ENCODE assay signal across 15 mouse cellular contexts in genomic region chr16:15113989-15114556, GRCm38 (mm10).
DNase-seq lines count a peak whose midpoint lies in the region; ATAC-seq and TF ChIP-seq lines count a peak whose summit lies in the region.
"Had no signal": no experiment of that assay in that cellular context is flagged by ENCODE, and none has a peak within 500 bp of the region (broad histone marks: within the 10 kb centered on the region; RNA-seq: fewer than 3 reads in every experiment).

No protein-coding gene starts in this region.

- H3K4me1 ChIP-seq in intestine, embryonic 14.5 days (replicated peaks; ENCODE audit: control insufficient read depth, insufficient read depth, low read length): peaks cover 18% of the 10 kb centered on the region
- no peaks in the 10 kb centered on the region for H3K4me1 ChIP-seq in intestine, postnatal 0 days (replicated peaks; ENCODE audit: control insufficient read depth, insufficient read depth, low read length)
- H3K4me1 ChIP-seq in limb, embryonic 12.5 days (replicated peaks): peaks cover 30% of the 10 kb centered on the region
- H3K4me1 ChIP-seq: hindbrain, embryonic 10.5 days had no signal

- no peak for TF ChIP-seq CTCF in intestine, postnatal 0 days (IDR thresholded peaks at IDR 0.05; ENCODE audit: low read depth)

- H3K9ac ChIP-seq in intestine, embryonic 14.5 days (ENCODE audit: low read length): no peak overlapping the region
- no peak overlapping the region for H3K9ac ChIP-seq in intestine, postnatal 0 days (ENCODE audit: low read depth, low read length)
- no peak overlapping the region for H3K9ac ChIP-seq in limb, embryonic 12.5 days (replicated peaks)

- DNase-seq in intestine, embryonic 14.5 days (ENCODE audit: low spot score): no peak
- DNase-seq in lung, postnatal 10 days: peak; percentile 7
- no peak for DNase-seq in lung, adult 18-20 months
- no peak for DNase-seq in adrenal gland, adult 8-10 months
- no peak for DNase-seq in c-Kit-positive CD71-positive TER-119-positive erythroid progenitor cells, embryonic 14.5 days (ENCODE audit: low spot score)
- DNase-seq: cerebellum, postnatal 25 days; gastrocnemius, postnatal 14 days; right cerebral cortex, adult 18-20 months; thymus, postnatal 4 days had no signal

- H3K27me3 ChIP-seq in intestine, embryonic 14.5 days (replicated peaks; ENCODE audit: control insufficient read depth, insufficient read depth, low read length): no peaks in the 10 kb centered on the region
- H3K27me3 ChIP-seq in intestine, postnatal 0 days (replicated peaks; ENCODE audit: control insufficient read depth, insufficient read depth, low read length): no peaks in the 10 kb centered on the region
- H3K27me3 ChIP-seq in limb, embryonic 12.5 days: no peaks in the 10 kb centered on the region

- no peak overlapping the region for H3K27ac ChIP-seq in intestine, embryonic 14.5 days (ENCODE audit: low read depth)
- H3K27ac ChIP-seq in intestine, postnatal 0 days (ENCODE audit: low read depth, low read length): no peak overlapping the region
- H3K27ac ChIP-seq in limb, embryonic 12.5 days: peak overlapping the region; percentile 59
- H3K27ac ChIP-seq: hindbrain, embryonic 10.5 days; layer of hippocampus, adult 2 months had no signal

- no peak for ATAC-seq in intestine, embryonic 14.5 days (replicated peaks; ENCODE audit: low FRiP score, low TSS enrichment, low read depth)
- no peak for ATAC-seq in intestine, postnatal 0 days
- no peak for ATAC-seq in limb, embryonic 12.5 days (ENCODE audit: insufficient number of reproducible peaks, insufficient read depth, low FRiP score, low TSS enrichment, low read depth)
- no peak for ATAC-seq in megakaryocyte, adult 5-6 weeks (ENCODE audit: poor library complexity, severe bottlenecking)
- ATAC-seq: midbrain, embryonic 16.5 days had no signal

- no peak overlapping the region for H3K4me3 ChIP-seq in intestine, embryonic 14.5 days (ENCODE audit: low read depth, low read length)
- no peak overlapping the region for H3K4me3 ChIP-seq in intestine, postnatal 0 days (ENCODE audit: low read depth, low read length)
- H3K4me3 ChIP-seq in limb, embryonic 12.5 days (replicated peaks): no peak overlapping the region
- H3K4me3 ChIP-seq: hindbrain, embryonic 10.5 days; layer of hippocampus, adult 2 months had no signal

- H3K36me3 ChIP-seq in intestine, embryonic 14.5 days (ENCODE audit: control insufficient read depth, insufficient read depth, low read length): no peaks in the 10 kb centered on the region
- no peaks in the 10 kb centered on the region for H3K36me3 ChIP-seq in intestine, postnatal 0 days (ENCODE audit: control insufficient read depth, insufficient read depth)
- no peaks in the 10 kb centered on the region for H3K36me3 ChIP-seq in limb, embryonic 12.5 days
- H3K36me3 ChIP-seq: hindbrain, embryonic 10.5 days had no signal

- WGBS in intestine, embryonic 14.5 days: 20% methylated on average over 5 of the region's 5 CpGs
- 26% methylated on average over 5 of the region's 5 CpGs for WGBS in intestine, postnatal 0 days
- 10% methylated on average over 5 of the region's 5 CpGs for WGBS in limb, embryonic 12.5 days

- peak overlapping the region; percentile 11; the same call in 1 of the 2 replicates for H3K4me2 ChIP-seq in intestine, embryonic 14.5 days (ENCODE audit: low read length)
- no peak overlapping the region for H3K4me2 ChIP-seq in intestine, postnatal 0 days (replicated peaks; ENCODE audit: low read depth)
- H3K4me2 ChIP-seq in limb, embryonic 12.5 days: peak overlapping the region; percentile 17

- H3K9me3 ChIP-seq in intestine, embryonic 14.5 days (ENCODE audit: control insufficient read depth, low read length): no peaks in the 10 kb centered on the region
- H3K9me3 ChIP-seq in intestine, postnatal 0 days (ENCODE audit: control insufficient read depth): no peaks in the 10 kb centered on the region
- peaks cover 5% of the 10 kb centered on the region; the same call in 1 of the 2 replicates for H3K9me3 ChIP-seq in limb, embryonic 12.5 days
- H3K9me3 ChIP-seq: hindbrain, embryonic 10.5 days had no signal
